Mouse (Mus musculus) bone marrow macrophage, adult 2 months (primary cell): ENCODE data around the gene Kif2c.

Experiments
- CTCF ChIP-seq: IDR thresholded peaks from 2 replicates; pipeline ENCODE4 v1.5.1; 2012; ENCODE audit warnings: low read depth, mild to moderate bottlenecking, low read length, moderate library complexity
- POLR2A ChIP-seq: IDR thresholded peaks from 2 replicates; pipeline ENCODE4 v1.6.1; 2012; ENCODE audit warnings: mild to moderate bottlenecking, low read depth, low read length, borderline replicate concordance

GRCm38 (mm10) chr4:117214250-117214649, 31.8 kb upstream of the Kif2c start:
- no peak for TF ChIP-seq CTCF
- no peak for TF ChIP-seq POLR2A
